Mouse (Mus musculus) c-Kit-positive CD71-positive TER-119-positive erythroid progenitor cells, embryonic 14.5 days (primary cell): ENCODE results near the gene Ermard.

ENCODE experiments used
- DNase-seq: peaks from one replicate; pipeline ENCODE4 v3.0.0-alpha.2; 2013; ENCODE audit warnings: low spot score

The Ermard gene

DNA sequence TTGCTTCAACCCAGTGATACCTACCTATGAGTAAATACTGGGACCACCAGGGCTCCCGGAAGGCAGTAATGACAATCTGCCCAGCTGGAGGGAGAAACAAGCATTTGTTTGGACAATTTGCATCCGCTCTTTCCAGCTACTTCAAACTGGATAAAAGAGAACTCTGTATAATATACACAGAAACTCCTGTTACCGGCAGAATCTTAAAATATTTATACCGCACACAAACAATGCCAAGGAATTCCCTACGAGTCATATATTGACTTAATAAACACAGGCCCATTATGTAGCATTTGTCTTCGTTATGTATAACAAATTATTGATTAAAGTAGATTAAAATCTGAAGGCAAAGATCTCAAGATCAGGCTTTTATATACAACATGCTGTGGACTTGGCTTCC is 79.6 kb downstream of the Ermard start:
- no peak for DNase-seq

DNA sequence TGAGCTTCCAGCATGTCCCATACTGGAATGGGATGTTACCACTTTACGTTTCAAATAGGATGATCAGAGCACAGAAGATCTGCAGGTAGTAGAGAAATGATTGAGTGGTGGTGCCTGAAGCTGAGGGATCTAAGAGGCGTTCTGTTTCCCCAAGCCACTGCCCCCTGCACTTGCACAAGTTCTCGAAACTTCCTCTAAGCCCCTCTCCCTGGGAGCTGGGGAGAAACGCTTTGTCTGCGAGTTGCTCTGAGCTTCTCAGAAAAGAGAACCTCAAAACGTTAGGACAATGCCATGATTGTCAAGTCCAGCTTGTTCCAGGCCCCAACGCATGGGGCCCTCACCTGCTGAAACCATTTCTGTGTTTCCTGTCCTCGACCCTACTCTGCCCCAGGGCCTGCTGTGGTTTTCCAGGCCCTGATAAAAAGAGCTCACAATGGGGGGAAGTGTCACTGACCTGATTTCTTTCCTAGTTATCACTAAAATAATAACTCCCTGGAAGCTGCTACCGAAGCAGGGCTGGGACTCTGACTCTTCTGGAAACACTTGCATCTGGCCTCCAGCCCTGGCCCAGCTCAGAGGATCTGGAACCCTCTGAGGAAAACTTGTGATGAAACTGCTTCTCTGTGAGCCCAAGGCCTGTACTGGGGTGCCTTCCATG is 88.8 kb downstream of the Ermard start:
- DNase-seq, result no peak

DNA sequence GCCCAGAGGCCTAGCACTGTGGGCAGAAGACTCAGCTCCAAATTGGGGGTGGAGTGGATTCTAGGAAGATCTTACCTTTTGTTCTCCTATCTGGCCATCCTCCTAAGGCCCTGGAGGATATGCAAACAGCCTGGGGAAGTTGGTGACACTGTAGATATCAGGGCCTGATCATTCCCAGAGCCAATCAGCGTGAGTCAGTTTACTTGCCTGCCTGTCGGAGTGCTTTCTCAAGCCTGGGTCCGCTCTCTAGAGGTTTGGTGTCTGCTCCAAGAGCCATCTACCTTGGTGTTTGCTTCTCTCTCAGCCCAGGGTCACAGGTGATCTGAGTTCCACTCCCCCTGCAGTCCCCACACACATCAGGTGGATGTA is 89.3 kb downstream of the Ermard start:
- no peak for DNase-seq

DNA sequence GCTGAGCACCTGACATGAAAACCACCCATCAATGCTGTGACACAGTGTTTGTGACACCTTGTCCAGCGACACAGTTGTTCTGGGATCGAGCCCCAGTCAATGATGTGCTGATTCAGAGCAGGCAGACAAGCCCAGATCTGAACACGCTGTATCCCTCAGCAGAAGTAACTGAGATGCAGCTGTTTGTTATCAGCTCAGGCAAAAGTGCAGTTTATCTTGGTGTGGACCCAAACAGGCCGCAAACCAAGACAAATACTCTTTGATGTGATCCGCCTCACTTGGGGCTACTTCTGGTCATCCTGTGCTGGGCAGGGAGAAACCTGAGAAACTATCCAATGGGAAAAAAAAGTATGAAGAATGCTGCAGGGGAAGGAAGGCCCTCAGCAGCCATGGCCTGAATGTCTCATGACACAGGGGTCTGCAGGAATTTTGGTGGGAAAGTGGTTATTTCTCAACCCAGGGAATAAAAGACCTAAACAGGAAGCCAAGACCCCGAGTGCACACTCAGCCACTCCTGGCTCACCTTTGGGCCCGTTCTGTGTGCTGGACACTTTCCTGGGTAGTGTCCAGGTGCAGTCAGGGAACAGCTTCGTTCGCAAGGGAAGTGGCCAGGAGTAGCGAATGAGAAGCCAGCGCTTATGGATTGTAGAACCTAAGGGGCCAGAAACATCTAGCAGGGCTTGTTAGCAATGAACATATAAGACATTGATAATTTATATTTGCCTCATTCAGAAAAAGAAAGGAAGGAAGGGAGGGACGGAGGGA is 94.1 kb downstream of the Ermard start:
- no peak for DNase-seq

GRCm38 (mm10) chr17:15137443-15137842 is 96.4 kb downstream of the Ermard start:
- DNase-seq, result no peak
